Mouse (Mus musculus): Measurements from ENCODE around the gene Src.
"Not testable (repeated sequence)": the region's sequence is repeated elsewhere in the genome, so short reads cannot be mapped to it uniquely, and the experiment has no call there.

The Src gene

GRCm38 (mm10) chr2:157418206-157418605 is at the start of gene Src:
Src (plus strand) TSS chr2:157418444.
- no peak for DNase-seq

DNA sequence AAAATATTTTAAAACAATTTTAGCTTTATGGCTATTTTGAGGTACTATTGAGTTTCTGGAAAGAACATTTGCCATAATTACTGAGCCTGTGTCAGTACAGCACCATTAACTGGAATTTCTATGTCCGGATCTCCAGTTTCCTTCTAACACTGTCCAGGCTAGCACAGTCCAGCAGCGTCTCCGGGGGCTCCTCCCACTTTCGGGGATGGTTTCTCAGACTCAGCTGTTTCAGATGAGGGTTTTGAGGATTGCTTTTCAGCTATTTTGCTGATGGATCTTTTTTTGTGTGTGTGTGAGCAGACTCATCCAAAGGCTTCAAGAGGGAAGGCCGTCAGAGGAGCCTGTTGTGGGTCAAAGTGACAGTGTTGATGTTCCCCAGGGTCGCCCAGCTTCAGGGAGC is 46.5 kb upstream of the Src start:
- peak; percentile 39 to 55 for DNase-seq

GRCm38 (mm10) chr2:157373681-157374080 is 44.6 kb upstream of the Src start:
- DNase-seq = no peak

DNA sequence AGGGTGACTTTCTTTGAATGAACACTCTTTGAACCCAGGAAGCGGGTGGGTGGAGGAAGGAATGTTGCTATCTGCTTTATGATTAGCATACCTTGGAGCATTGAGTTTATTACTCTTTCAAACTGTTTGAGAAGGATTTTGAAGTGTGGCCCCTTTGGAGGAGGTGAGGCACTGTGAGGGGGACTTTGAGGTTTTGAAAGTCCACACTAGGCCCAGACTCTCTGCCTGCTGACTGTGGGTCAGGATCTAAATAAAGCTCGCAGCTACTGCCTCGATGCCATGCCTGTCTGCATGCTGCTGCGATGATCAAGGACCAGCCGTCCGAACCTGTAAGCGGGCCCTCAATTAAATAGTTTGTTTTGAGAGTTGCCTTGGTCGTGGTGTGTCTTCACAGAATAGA is 43.2 kb upstream of the Src start:
- no peak for DNase-seq

GRCm38 (mm10) chr2:157375794-157376757 is 42.2 kb upstream of the Src start:
- no peak for DNase-seq

DNA sequence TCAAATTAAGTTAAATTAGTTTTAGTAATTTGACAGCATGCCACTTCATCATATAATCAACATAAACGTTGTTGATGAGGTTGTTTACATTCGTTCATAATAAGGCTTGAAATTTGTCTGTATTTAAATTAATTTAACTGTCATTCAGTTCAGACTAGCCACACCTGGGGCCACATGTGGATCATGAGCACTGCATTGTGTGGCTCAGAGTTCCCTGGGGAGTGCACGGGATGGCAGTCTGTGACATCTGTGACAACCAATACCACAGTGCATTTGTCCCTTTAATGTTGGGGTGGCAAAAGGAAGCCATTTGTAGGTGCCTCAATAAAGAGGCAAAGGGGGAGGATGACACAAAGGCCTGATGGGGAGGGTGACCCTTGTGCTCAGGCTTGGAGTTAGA is 41.2 kb upstream of the Src start:
- DNase-seq = no peak

DNA sequence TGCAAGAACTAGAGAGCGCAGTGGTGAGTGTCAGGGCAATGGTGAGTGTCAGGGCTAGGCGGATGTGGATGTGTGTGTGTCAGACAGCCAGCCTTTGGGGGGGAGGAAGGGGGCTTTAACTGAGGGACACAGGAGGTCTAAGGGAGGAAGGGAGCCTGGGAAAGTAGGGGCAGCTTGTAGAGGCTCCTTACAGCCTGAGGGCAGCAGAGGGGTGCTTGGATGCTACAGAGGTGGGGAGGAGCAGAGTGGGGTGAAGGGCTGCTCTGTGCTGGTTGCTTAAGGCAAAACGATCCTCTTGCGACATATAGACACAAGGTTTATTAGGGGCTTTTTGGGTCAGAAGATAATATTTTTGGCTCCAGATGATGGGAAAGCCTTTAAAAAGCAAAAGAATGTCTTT is 33.4 kb upstream of the Src start:
- DNase-seq = no peak

GRCm38 (mm10) chr2:157388901-157389590 is 29.2 kb upstream of the Src start:
- not testable (repeated sequence) for DNase-seq

DNA sequence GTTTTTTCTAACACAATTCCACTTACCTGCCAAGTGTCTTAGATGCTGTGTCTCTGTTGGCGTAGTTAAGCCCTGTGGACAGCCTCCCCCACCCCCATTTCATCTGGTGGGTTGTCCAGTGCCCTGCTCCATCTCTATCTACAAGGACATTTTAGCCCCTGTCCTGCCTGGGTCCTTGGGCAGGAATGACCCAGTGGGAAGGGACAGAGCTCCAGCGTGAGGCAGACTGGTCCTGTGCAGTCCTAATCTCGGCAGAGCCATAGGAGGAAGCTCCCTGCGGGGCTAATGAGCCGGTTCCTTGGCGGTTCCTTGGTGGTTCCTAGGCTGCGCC is 28.7 kb upstream of the Src start:
- DNase-seq = no peak

DNA sequence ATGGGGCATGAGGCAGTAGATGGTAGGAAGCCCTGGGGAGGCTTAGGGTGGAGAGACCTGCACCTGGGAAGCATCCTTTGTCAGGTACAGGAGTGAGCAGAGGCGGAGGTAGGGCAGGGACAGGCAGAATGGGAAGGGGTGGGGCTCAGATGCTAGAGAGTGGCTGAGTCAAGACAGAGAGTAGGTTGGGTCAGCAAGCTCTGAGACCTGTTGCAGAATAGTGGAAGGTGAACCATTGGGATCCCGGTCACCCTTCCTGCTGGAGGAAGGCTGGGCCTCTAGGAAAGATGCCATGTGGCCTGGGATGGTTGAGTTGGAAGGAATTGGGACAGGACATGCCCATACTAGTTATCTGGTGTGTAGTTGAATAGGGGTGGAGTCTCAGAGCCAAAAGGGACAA is 25.9 kb upstream of the Src start:
- no peak for DNase-seq

DNA sequence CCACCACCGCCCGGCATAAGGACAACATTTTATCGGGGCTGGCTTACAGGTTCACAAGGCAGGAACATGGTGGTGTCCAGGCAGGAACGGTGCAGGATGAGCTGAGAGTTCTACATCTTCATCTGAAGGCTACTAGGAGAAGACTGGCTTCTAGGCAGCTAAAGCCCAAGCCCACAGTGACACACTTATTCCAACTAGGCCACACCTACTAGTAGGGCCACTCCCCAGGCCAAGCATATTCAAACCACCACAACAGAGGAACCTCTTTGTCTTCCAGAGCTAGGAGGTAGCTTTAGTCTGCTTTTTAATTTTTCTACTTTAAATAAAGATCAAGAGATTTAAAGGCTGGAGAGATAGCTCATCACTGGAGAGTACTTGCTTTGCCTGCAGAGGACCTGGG is 24.7 kb upstream of the Src start:
- no peak for DNase-seq

- DNase-seq = no peak
Observed at GRCm38 (mm10) chr2:157394868-157395267, 23.4 kb upstream of the Src start.

DNA sequence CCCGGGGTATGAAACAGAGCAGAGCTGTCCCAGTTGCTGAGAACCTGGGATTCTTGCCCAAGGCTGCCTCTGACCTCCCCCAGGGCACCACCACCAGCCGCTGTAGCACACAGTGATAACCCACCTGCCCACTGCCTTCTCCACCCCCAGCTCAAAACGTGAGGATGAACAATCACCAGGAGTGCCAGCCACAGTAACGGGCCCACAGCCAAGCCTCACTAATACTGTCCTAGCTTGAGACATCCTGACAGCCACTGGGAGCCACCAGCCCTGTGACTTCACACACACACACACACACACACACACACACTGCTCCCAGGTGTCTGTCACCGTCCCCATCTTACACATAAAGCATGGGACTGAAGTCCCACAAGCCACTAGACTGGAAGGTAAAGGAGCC is 22.9 kb upstream of the Src start:
- no peak for DNase-seq

DNA sequence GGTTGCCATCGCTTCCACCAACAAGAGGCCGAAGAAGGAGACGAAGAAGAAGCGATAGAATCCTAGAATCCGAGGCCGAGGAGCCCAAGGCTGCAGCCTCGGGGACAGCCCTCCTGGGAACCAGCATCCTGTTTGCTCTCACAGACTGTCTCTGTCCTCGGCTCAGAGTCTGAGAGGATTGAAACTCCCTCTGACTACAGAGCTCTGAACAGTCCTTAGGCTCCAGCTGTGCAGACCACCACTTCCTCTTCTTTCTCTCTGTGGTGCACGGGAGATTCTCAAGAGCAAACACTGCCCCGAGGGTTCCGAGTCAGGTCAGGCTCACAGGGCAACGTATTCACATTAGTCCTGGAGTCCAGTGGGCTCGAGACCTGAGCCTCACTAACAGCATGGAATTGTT is 22.3 kb upstream of the Src start:
- no peak for DNase-seq

DNA sequence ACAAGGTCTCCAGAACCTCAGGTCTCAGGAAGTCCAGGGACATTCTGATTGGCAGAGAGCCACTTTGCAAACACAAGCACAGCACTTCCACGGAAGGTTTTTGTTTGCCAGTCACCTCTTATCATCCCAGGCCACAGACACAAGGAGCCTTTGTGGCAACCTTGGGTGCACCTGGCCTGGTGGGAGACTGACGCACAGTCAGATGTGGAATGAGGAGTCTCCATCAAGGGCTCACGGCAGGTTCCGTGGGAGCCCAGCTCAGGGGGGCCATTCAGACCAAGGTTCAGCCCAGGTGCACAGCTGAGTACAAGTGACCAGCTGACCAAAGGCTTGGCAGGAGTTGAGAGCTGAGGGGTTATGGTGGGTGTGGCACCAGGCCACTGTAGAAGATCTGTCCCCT is 20.9 kb upstream of the Src start:
- DNase-seq = no peak

DNA sequence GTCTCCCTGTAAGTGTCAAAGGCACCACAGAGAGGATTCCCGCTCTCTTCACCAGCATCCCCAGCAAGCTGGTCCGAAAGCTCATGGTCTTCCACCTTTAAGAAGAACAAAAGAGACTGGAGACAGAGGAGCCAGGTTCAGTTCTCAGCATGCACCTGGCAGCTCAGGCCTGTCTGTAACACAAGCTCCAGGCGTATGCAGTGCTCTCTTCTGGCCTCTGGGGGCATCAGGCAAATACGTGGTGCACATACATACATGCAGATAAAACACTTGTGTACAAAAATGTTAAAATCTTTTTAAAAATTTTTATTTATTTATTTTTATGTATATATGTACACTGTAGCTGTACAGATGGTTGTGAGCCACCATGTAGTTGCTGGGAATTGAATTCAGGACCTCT is 19.7 kb upstream of the Src start:
- no peak for DNase-seq

DNA sequence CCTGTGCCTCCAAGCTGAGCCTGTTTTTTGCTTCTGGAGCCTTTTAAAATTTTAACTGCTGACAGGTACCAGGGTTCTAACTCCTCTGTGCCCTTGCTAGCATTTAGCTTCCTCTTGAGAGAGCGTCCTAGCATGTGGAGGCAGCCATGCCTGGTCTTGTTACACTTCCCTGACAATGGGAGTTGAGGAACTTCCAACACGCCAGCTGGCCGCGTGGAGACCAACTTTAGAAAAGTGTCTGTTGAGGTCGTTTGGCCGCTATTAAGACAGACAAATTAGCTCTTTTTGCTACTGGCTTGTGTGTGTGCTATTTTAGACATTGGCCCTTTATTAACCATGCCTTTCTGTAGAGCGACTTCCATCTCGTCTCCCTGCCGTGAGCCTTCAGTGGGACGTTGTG is 18.4 kb upstream of the Src start:
- peak in 1 of 2 experiments; percentile 25 for DNase-seq

- no peak for DNase-seq
Observed at GRCm38 (mm10) chr2:157400491-157400890, 17.8 kb upstream of the Src start.

DNA sequence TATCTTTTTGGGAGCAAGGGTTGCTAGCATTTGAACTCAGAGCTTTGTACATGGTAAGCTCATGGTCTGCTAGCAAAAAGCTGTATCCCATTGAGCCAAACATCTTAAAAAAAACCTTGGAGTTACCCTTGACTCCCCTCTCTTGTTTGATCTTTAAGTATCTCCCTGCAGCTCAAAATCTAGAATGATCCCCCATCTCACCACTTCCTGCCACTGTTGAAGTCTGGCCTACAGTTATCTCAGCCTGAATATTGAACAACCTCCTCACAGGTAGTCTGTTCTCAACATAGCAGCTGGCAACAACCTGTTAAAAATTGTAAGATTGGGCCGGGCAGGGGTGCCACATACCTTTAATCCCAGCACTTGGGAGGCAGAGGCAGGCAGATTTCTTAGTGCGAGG is 17.0 kb upstream of the Src start:
- no peak for DNase-seq

DNA sequence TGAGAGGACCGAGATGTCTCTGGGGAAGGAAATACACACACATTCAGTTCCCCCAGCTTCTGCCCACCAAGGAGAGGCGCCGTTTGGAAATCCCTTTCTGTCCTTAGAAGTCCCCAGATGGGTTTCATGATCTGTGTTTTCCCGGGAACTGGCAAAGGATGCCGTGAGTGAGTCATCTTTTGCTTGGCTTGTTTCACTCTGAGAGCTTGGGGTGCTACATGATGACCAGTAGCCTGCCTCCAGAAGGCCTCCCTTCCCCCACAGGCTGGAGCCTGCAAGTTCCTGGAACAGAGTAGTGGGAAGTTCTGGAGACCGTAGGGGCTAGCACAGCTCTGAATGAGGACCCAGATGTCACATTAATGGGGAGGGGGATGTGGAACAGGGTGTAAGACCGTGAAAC is 10.6 kb upstream of the Src start:
- peak; percentile 29 to 33 for DNase-seq

- no peak for DNase-seq
Observed at GRCm38 (mm10) chr2:157409793-157410533, 8.3 kb upstream of the Src start.

GRCm38 (mm10) chr2:157411151-157411693 is 7.0 kb upstream of the Src start:
- DNase-seq = no peak

DNA sequence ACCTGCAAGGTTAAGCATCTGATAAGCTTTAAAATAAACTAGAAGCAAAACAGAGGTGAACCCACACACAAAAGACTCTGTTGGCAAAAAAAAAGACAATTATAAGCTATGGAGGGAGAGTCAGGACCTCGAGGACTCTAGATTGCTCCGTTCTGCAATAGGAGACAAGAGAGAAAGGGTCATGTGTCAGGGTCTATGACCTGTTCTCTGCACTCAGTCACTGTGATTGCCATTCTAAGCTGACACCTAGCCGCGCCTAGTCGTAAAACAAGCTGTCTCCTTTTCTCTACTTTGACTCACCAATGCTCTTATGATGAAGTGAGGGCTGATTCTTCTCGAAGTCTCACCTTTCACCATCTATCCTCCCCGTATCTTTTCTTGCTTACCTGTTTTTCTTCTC is 5.7 kb upstream of the Src start:
- no peak for DNase-seq

All from kidney, postnatal 36 days (tissue).